Mouse (Mus musculus): ENCODE measurements around the gene Ugt1a9.
"Not testable (repeated sequence)": the region's sequence is repeated elsewhere in the genome, so short reads cannot be mapped to it uniquely, and the experiment has no call there.

Gene Ugt1a9

DNA sequence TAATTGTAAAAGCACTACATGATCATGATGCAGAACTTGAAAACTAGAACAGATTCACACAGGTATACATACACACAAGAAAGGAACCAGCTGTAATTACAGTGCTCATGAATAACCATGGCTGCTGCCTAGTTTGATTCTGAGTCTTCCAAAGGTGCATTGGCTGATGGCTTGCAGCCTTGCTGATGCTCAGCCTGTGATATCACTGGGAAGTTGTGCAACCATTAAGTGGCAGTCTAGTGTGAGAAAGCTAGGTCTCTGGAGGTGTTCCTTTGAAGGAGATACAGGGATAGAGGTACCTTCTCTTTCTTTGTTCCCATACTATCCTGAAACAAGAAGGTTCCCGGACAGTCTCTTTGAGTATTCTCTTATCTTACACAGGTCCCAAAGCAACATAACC, 148.5 kb downstream of the Ugt1a9 start:
- no peak for DNase-seq (ENCODE audit: low read depth, low spot score)

DNA sequence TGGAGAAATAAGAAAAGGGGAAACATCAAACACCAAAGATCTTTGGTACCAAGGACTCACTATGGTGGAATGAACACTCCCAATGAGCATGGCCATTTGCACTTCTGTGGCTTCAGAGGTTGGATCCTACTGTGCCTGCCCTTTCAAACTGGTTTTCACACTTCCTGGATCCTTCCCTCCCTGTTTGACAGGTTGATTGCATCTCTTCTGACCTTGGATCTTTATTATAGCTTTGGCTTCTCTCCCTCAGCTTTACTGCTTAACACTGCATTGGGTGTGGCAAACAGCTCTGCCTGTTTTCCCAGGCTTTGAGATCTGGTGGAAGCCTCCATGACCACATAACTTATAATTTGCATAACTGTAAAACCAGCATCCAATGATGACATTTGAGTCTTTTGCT, 149.7 kb downstream of the Ugt1a9 start:
- no peak for DNase-seq (ENCODE audit: low read depth, low spot score)

DNA sequence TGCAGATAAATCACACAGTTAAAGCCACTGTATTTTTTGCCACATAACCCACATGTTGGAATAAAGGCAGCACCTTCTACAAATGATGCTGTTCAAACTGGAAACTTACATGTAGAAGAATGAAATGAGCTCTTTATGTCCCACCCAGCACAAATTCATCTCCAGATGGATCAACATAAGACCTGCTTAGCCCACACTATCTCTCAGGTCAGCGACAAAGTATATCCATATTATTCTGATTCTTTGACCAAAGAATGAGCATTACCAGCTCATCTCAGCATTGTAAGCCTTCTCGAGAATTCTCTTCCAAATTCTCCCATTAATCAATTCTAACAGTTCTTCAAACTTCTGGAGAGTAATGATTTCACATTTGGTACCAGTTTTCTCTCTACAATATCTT, 151.6 kb downstream of the Ugt1a9 start:
- DNase-seq (ENCODE audit: low read depth, low spot score), result no peak

DNA sequence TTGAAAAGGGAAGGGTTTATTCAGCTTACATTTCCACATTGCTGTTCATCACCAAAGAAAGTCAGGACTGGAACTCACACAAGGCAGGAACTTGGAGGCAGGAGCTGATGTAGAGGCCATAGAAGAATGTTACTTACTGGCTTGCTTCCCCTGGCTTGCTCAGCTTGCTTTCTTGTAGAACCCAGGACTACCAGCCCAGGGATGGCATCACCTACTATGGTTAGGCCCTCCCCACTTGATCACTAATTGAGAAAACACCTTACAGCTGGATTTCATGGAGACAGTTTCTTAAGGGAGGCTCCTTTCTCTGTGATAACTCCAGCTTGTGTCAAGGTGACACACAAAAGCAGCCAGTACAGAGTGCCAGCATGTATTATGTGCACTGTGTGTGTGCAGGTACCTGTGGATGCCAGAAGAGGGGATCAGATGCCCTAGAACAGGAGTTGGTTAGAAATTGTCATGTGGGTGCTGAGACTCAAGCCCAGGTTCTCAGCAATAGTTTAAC, 152.5 kb downstream of the Ugt1a9 start:
- DNase-seq (ENCODE audit: low read depth, low spot score), result not testable (repeated sequence)

DNA sequence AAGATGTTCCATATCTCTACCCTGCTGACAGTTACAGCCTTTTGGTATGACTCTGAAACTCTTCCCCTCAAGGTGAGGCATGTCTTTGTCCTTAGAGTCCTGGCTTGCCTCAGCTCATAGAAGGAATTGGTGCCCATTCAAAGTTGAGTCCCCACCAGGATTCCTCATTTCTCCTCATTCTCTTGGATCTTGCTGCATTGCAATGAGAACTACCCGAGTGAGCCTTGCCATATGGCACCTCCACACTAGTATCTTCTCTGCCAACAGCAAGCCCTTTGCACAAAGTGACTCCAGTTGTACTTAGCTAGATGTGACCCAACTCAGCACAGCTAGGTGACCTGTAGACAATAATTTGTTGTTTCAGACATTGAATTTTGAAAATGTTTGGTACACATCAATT, 153.0 kb downstream of the Ugt1a9 start:
- DNase-seq (ENCODE audit: low read depth, low spot score), result no peak

DNA sequence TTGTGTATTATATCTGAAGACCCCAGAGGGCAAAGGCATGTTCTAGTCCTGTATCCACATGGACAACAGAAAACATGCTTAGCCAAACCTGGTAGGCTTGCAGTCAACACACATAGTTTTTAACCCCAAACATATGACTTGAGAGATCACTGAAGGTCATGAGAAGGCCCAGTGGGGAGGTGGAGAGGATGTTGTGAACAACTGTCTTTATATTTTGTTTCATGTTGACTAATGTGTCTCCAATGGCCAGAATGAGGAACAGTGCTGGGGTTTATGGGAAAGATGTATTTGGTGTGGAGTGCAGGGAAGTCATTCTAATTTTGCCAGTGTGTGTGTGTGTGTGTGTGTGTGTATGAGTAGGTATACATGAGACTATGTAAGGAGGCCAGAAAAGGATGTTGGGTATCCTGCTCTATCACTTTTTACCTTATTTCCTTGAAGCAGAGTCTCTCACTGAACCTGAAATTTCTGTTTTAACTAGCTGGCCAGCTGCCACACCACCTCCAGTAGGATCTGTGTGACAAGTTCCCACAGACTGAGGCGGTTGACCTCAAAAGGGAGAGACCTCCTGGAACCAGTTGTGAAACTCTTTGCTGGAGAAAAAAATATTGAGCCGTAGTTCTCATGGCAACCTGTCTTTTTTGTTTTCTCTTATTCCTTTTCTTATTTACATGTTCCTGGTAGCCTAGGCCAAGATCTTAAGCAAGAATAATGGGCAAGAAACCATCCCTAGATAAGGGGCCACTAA, 153.6 kb downstream of the Ugt1a9 start:
- no peak for DNase-seq (ENCODE audit: low read depth, low spot score)

DNA sequence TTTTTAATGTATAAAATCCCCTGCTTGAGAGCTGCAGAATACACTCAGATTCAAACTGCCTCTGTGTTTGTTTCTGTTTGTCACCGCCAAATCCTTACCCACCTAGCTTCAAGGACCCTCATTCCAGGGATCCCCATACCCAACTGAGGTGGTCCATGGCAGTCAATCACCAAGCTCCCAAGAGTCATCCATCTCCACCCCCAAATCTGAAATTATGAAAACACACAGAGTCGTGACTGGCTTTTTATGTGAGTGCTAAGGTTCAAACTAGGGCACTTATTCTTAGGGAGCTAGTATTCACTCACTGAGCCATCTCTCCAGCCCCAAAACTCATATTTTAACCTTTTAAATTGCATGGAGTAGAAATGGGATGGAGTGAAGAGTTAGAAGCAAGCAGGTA, 154.7 kb downstream of the Ugt1a9 start:
- DNase-seq (ENCODE audit: low read depth, low spot score), result not testable (repeated sequence)

DNA sequence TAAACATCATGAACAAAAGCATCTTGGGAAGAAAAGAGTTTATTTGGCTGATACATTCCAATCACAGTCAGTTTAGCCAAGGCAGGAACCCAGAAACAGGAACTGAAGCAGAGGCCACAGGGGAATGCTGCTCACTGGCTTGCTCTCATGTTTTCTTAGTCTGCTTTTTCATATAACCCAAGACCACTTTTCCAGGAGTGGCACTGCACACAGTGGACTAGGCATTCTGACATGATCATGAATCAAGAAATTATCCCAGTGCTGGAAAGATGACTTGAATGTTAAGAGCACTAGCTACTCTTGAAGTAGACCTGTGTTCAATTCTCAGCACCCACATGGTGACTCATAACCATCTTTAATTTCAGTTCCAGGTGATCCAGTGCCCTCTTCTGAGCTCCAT, 155.1 kb downstream of the Ugt1a9 start:
- no peak for DNase-seq (ENCODE audit: low read depth, low spot score)

DNA sequence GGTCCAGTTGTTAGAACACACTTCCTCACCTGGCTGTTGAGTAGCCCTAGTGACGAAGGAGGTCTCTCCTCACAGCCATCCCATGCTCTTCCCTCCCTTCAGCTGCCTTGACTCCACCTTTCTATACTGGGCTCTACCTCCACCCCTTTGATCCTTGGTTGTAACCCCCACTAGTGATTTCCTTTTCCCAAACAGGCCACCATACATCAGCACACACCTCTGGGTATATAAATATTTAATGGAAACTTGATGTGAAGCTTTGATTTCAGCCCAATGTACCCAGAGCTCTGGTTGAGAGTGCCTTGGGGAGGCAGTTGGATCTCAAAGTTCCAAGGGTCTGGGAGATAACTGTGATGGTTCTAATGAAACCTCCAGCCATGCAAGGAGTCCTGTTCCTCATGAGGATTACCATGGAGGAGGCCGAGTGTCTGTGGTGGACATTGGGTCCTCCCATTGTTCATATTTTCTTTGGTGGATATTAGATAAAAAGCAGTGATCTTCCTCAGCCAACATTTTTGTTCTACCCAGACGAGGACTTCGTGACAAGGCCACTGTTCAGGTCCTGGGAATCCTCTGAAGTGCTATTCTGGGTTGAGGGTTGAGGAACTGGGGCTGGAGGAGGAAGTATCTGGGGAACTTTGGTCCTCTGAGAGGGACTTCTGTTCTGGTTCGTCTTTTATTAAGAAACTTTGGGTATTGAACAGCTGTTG, 156.2 kb downstream of the Ugt1a9 start, which contains the start of gene Mroh2a:
Gene Mroh2a, plus strand, starts transcription at position 317 of the 710 bp plus-strand sequence.
- no peak for DNase-seq (ENCODE audit: low read depth, low spot score)

DNA sequence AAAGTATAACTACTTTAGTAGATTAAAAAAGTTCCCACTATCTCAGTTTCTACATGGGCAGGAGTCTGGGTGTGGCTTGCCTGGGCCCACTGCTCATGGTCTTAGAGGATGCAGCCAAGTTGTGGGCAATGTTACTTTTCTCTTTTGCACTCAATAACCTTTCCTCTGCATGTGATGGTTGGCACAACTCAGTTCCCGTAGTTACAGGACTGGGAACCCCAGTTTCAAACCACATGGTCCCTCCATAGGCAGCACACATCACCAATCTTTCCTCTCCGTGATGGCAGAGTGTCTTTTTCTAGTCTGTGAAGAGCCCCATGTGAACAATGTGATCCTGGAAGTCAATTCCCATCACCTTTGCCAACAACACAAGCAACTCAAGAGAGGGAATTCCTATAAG, 156.9 kb downstream of the Ugt1a9 start:
- no peak for DNase-seq (ENCODE audit: low read depth, low spot score)

DNA sequence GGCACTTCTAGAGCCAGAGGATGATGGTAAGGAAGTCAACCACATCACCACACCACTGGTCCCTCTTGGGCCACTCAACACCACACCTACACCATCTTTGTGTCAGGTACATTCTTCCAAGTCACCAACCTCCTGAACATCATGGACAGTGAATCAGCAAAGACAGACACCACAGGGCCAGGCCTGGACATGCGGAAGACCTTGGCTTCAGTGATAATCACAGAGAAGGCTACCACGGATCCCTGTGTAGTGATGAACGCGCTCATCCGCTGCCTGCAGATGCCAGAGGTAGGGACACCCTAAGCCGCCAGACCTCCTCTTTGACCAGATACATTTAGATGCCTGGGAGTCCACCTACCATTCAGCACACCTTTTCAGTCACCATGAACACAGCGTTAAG, 157.5 kb downstream of the Ugt1a9 start:
- no peak for DNase-seq (ENCODE audit: low read depth, low spot score)

DNA sequence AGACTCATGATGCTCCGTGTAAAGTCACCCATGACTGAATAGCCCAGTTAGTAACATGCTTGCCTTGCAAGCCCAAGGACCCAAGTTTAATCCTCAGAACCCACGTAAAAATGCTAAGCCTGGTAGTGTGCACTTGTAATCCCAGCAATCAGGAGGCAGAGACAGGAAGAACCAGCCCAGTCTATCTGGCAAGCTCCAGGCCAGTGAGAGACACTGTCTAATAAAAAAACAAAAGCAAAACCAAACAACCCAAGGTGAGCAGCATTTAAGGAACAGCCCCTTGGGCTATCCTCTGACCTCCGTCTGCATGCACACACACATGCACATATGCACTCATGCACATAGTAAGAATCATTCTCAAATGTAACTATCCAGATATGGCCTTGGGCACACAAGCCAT, 159.0 kb downstream of the Ugt1a9 start:
- DNase-seq (ENCODE audit: low read depth, low spot score), result no peak

DNA sequence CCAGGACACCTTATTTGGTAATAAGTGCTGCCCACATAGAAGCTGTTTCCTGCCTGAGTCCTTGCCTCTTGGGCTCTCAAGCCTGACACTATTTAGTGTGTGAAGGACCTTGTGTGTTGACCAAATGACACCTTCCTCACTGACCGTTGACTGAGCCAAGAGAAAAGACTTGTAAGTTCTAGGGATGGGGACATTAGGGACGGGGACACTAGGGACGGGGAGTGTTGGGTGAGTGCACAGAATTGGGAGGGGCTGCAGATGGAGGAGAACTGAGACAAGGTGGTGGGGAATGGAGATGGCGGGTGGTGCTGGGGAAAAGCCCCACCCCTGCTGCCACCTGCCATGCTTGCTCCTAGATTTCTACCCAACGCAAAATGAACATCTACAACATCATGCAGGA, 159.4 kb downstream of the Ugt1a9 start:
- no peak for DNase-seq (ENCODE audit: low read depth, low spot score)

DNA sequence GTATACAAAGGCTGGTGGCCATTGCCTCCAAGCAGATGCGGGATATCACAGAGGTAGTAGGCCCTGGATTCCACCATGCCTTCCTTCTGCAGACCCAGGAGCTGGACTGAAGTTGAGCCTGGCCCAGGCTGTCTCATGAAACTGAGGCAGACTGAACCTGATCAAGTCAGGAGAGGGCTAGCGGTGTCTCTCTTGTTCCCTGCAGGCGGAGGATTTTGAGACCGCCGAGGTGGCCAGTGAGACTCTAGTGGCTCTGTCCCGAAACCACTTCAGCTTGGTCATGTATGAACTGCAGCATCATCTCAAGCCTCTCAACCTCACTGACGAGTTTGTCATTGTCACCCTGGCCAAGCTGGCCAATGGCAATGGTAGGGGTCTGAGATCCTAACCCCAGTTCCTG, 159.8 kb downstream of the Ugt1a9 start:
- DNase-seq (ENCODE audit: low read depth, low spot score), result no peak

DNA sequence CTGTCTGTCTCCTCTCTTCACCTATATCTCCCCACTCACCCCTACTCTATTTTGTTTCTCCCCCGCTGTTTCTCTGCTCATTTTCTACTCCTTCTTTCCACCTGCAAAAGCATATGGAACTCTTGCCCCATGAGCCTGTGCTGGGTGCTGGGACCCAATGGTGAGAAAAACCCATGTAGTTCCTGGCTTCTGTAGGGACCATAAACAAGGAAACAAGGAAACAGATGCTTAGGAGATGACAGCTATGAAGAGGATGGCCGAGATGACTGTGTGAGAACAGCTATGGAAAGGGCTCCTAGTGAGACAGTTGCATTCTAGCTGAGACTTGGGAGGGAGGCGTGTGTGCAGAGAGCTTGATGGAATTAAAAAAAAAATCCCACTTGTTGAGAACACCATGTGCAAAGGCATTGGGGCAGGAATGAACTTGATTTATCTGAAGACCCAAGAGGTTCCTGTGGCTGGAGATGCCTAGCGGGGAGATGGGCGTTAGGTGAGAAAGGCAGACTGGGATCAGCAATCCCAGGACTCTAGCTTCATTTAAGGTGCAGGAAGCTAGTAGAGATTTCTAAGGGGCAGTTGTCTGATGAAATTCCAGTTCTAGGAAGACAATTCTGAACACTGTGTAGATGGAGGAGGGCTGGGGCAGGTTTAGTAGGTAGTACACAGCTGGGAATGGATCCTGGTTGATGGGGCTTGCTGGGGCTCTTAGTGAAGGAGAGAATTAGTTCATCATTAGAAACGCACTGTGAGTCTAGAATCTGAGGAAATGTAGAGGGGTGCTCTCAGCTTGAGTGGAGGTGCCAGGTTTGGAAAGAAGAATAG, 160.6 kb downstream of the Ugt1a9 start:
- no peak for DNase-seq (ENCODE audit: low read depth, low spot score)

DNA sequence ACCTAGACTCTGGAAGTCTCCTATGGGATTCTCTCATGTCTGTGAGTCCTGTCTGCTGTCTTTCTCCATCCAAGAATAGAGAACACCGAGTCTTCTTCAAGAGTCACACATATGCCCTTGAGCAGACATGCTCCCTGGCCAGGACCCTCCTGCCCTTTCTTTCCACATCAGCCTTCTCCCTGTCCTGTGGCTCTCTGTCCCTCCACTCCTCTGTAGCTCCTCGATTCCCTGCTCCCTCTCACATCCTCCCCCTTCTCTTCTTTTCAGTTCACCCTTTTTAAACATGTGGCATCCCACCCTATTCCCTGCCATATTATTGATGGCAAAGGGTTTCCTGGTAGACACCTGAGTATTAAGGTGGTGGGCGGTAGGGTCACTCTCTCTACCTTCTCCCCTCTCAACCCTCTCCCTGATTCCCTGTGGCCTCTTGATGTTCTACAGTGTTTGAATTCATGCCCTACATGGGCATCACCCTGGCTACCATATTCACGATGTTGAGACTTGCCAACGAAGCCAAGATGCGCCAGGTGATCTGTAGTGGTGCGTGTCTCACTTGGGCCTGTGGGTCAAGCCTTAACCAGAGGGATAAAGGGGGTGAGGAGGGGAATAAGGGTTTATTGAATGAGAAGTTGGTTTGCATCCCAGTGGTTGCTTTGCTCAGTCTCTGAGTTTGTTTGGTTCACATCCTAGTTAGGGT, 161.4 kb downstream of the Ugt1a9 start:
- no peak for DNase-seq (ENCODE audit: low read depth, low spot score)

DNA sequence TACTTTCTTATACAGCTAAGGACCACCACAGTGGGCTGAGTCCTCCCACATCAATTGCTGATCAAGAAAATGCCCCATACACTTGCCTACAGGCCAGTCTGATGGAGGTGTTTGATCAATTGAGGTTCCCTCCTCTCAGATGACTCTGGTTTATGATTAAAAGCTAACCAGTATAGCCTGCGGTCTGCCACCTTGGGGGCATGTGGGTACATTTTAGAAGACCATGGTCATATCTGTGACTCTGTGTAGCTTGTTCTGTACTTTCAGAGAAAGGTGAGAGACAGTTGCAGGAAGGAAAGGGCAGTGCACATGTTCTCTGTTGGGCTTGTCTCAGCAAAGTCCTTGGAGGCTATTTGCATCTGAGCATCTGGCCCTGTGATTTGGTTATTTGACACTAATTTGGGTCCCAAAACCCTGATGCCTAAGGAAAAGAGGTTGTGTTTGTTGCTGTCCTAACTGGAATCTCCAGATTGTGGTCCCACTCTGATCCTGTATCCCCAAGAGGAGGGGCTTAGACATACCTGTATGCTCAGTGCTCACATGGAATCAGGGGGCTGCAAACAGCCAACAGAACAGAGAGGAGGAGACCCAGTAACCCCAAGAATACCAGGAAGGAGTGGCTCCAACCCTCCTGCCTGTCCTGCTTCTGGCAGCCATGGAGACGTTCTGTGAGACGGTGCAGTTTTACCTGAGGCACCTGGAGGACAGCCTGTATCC, 162.2 kb downstream of the Ugt1a9 start:
- DNase-seq (ENCODE audit: low read depth, low spot score), result no peak

DNA sequence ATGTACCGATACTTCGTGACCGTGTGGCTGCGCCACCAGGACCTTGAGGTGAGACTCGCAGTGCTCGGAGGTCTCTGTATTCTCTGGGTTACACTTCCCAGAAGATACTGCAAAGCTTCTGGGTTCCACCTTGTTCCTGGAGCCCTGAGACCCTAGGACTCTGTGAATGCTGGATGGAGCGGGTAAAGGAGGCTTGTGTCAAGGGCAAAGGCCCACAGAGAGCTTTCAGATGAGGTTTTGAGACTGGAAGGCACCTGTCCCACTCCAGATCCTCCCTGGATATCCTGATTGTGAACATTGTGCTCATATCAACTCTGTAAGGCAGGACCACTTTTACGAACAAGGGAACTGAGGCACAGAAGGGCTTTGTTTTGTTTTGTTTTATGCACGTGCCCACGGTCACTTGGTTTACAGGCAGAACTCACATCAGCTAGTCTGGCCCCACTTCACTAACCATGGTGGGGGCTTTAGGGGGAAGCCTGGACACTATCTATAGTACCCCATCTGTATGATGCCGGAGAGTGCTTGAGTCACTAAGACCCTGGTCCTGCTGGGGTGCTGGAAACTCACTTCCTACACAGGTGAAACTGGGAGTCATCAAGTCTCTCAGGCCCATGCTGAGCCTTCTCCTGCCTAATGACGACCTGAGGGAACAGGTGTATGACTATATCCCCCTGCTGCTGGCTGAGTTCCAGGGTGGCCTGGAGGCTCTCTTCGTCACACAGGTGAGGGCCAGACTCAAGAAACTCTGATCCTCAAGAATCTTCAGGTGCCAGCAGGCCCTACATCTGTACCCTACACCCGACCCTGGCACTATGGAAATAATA, 163.0 kb downstream of the Ugt1a9 start:
- DNase-seq (ENCODE audit: low read depth, low spot score), result no peak

DNA sequence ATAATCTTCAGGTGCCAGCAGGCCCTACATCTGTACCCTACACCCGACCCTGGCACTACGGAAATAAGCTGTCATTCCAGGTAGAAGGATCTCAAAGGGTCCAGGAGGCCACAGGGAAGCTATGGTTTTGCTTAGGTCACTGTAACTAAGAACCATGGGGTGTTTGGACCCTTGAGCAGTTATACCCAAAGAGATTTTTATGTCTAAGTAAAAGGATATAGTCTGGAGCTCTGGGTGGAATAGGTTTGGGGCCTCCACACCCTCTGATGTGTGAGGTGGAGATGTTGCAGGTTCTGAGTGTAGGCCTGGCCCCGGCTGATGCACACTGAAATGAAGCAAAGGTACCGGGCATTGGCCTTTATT, 163.6 kb downstream of the Ugt1a9 start:
- DNase-seq (ENCODE audit: low read depth, low spot score), result no peak

DNA sequence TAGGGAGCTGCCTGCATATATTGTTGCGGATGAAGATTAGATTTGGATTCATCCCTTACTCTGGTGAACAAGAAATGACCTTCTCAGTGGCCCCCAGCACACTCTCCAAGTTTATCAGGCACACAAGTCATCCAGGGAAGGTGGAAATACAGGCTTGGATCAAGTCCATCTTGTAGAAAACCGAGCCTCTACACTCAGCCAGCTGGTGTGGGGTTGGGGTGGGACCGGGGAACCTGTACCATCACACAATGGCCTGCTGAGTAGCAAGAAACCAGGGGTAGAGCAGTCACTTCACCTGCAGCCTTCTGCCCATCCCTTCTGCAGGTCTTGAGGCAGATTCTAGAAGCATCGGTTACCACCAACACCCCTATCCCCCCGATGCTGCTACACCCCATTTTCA, 164.0 kb downstream of the Ugt1a9 start:
- no peak for DNase-seq (ENCODE audit: low read depth, low spot score)
